ENCODE assay signal across 20 mouse cellular contexts in genomic region chr17:81038707-81039408, GRCm38 (mm10). TPM values are rescaled to one million over a fixed set of nuclear protein-coding genes. Genes with fewer than 3 reads are reported as not detected.
A peak's percentile ranks its signal among the peaks of the same experiment; 100 is the strongest.
DNase-seq lines count a peak whose midpoint lies in the region; ATAC-seq and TF ChIP-seq lines count a peak whose summit lies in the region.
"Had no signal": no experiment of that assay in that cellular context is flagged by ENCODE, and none has a peak within 500 bp of the region (broad histone marks: within the 10 kb centered on the region; RNA-seq: fewer than 3 reads in every experiment).

No protein-coding gene starts in this region.

- peaks cover 14% of the 10 kb centered on the region; the same call in 1 of the 2 replicates for H3K36me3 ChIP-seq in lung, postnatal 0 days (ENCODE audit: insufficient read depth, low read length)
- peaks cover 11% of the 10 kb centered on the region; the same call in 1 of the 2 replicates for H3K36me3 ChIP-seq in liver, embryonic 14.5 days (replicated peaks; ENCODE audit: control insufficient read depth, insufficient read depth, low read depth)
- peaks cover 19% of the 10 kb centered on the region; the same call in 1 of the 2 replicates for H3K36me3 ChIP-seq in stomach, embryonic 15.5 days
- H3K36me3 ChIP-seq in neural tube, embryonic 15.5 days = peaks cover 15% of the 10 kb centered on the region

- no peak overlapping the region for H3K9ac ChIP-seq in lung, postnatal 0 days (replicated peaks; ENCODE audit: low read depth)
- no peak overlapping the region for H3K9ac ChIP-seq in liver, embryonic 14.5 days (replicated peaks)
- no peak overlapping the region for H3K9ac ChIP-seq in stomach, embryonic 15.5 days
- no peak overlapping the region for H3K9ac ChIP-seq in neural tube, embryonic 15.5 days (replicated peaks)

- H3K27me3 ChIP-seq in lung, postnatal 0 days (replicated peaks; ENCODE audit: insufficient read depth, low read length) = no peaks in the 10 kb centered on the region
- H3K27me3 ChIP-seq in liver, embryonic 14.5 days (ENCODE audit: control insufficient read depth, insufficient read depth, low read length) = no peaks in the 10 kb centered on the region
- H3K27me3 ChIP-seq in stomach, embryonic 15.5 days (replicated peaks) = no peaks in the 10 kb centered on the region
- H3K27me3 ChIP-seq in neural tube, embryonic 15.5 days (replicated peaks) = no peaks in the 10 kb centered on the region
- H3K27me3 ChIP-seq: CH12.LX had no signal

- TF ChIP-seq CTCF in lung, postnatal 0 days (IDR thresholded peaks at IDR 0.05) = no peak
- TF ChIP-seq CTCF in liver, embryonic 14.5 days (IDR thresholded peaks at IDR 0.05; ENCODE audit: low read depth) = no peak

- TF ChIP-seq EP300 in lung, postnatal 0 days (IDR thresholded peaks at IDR 0.05) = no peak
- peak; percentile 52; the same call in 1 of the 2 replicates for TF ChIP-seq EP300 in liver, embryonic 14.5 days (IDR thresholded peaks at IDR 0.05; ENCODE audit: low read depth)

- H3K9me3 ChIP-seq in lung, postnatal 0 days (ENCODE audit: low read length) = no peaks in the 10 kb centered on the region
- no peaks in the 10 kb centered on the region for H3K9me3 ChIP-seq in liver, embryonic 14.5 days (ENCODE audit: control insufficient read depth, low read length)
- no peaks in the 10 kb centered on the region for H3K9me3 ChIP-seq in stomach, embryonic 15.5 days
- H3K9me3 ChIP-seq in neural tube, embryonic 15.5 days (replicated peaks) = no peaks in the 10 kb centered on the region

- H3K4me3 ChIP-seq in lung, postnatal 0 days (ENCODE audit: low read depth, low read length) = no peak overlapping the region
- no peak overlapping the region for H3K4me3 ChIP-seq in liver, embryonic 14.5 days (ENCODE audit: insufficient read depth in 1 of 2, low read depth in 2 of 2, low read length in 2 of 2)
- no peak overlapping the region for H3K4me3 ChIP-seq in stomach, embryonic 15.5 days (replicated peaks)
- H3K4me3 ChIP-seq in neural tube, embryonic 15.5 days (replicated peaks) = no peak overlapping the region
- H3K4me3 ChIP-seq: erythroblast, embryonic 14.5 days; heart, adult 2 months; myocyte had no signal

- WGBS in lung, postnatal 0 days = 91% methylated on average over 2 of the region's 2 CpGs
- WGBS in liver, embryonic 14.5 days (ENCODE audit: insufficient replicate concordance) = 16% methylated on average over 2 of the region's 2 CpGs
- WGBS in stomach, embryonic 15.5 days = 93% methylated on average over 2 of the region's 2 CpGs
- WGBS in neural tube, embryonic 15.5 days = 95% methylated on average over 2 of the region's 2 CpGs

- no peaks in the 10 kb centered on the region for H3K4me1 ChIP-seq in lung, postnatal 0 days (ENCODE audit: insufficient read depth, low read depth, low read length)
- peaks cover 18 to 26% of the 10 kb centered on the region in 2 experiments for H3K4me1 ChIP-seq in liver, embryonic 14.5 days (replicated peaks; ENCODE audit: control insufficient read depth in 2 of 2, insufficient read depth in 2 of 2, low read length in 1 of 2)
- H3K4me1 ChIP-seq in stomach, embryonic 15.5 days = no peaks in the 10 kb centered on the region
- no peaks in the 10 kb centered on the region for H3K4me1 ChIP-seq in neural tube, embryonic 15.5 days

- H3K4me2 ChIP-seq in lung, postnatal 0 days (replicated peaks; ENCODE audit: low read depth, low read length) = no peak overlapping the region
- H3K4me2 ChIP-seq in liver, embryonic 14.5 days (ENCODE audit: low read depth) = no peak overlapping the region
- H3K4me2 ChIP-seq in stomach, embryonic 15.5 days = no peak overlapping the region
- no peak overlapping the region for H3K4me2 ChIP-seq in neural tube, embryonic 15.5 days

- H3K27ac ChIP-seq in lung, postnatal 0 days (ENCODE audit: low read length) = no peak overlapping the region
- no peak overlapping the region for H3K27ac ChIP-seq in liver, embryonic 14.5 days
- H3K27ac ChIP-seq in stomach, embryonic 15.5 days = no peak overlapping the region
- no peak overlapping the region for H3K27ac ChIP-seq in neural tube, embryonic 15.5 days (replicated peaks)
- H3K27ac ChIP-seq: heart, adult 2 months had no signal

- DNase-seq in lung, postnatal 0 days (ENCODE audit: low spot score) = peak; percentile 16
- DNase-seq in lung, postnatal 4 days = no peak
- DNase-seq in liver, embryonic 14.5 days (ENCODE audit: low read depth in 3 of 3, low spot score in 3 of 3) = no peak
- DNase-seq: cerebellum, adult 8-10 months; gastrocnemius, postnatal 14 days; heart, adult 2 months; kidney, adult 9 months; kidney, postnatal 36 days; lung, adult 2 months; lung, postnatal 36 days; midbrain, embryonic 14.5 days; thymus, postnatal 36 days had no signal

- no peak for ATAC-seq in lung, postnatal 0 days
- 0 out of 2 replicates have a peak, but pooled peaks have one; percentile 41 for ATAC-seq in erythroblast, adult 5-6 weeks (replicated peaks; ENCODE audit: low FRiP score, poor library complexity, severe bottlenecking)
- ATAC-seq in liver, embryonic 14.5 days (ENCODE audit: insufficient read depth) = peak; percentile 80
- ATAC-seq in stomach, embryonic 15.5 days (ENCODE audit: insufficient read depth, low FRiP score, low read depth) = peak; percentile 39; the same call in 1 of the 2 replicates
- no peak for ATAC-seq in frontal cortex, adult (ENCODE audit: low TSS enrichment)
- ATAC-seq in neural tube, embryonic 15.5 days (ENCODE audit: low FRiP score) = no peak
- ATAC-seq: forebrain, embryonic 14.5 days had no signal

RNA-seq across cellular contexts. Expression of gene Thumpd2, which starts 26.0 kb away (rescaled TPM):
- polyA plus RNA-seq in lung, postnatal 0 days (2015; fragmentation: Nextera tagmentation; extraction: Ambion mirVana) = 9.0 and 10.0 TPM in 2 replicates
- 3.3 and 3.6 TPM in 2 replicates for total RNA-seq in erythroblast, adult 5-6 weeks (2015; ENCODE audit: low replicate concordance)
- 1.4 and 2.5 TPM in 2 replicates for total RNA-seq in erythroblast, adult 5-6 weeks (2017; ENCODE audit: low replicate concordance)
- 1.7 and 3.0 TPM in 2 replicates for polyA plus RNA-seq in liver, embryonic 14.5 days (2012; rRNA removed)
- 6.0 and 6.9 TPM in 2 replicates for polyA plus RNA-seq in liver, embryonic 14.5 days (2014; fragmentation: Nextera tagmentation; extraction: Ambion mirVana)
- polyA plus RNA-seq in stomach, embryonic 15.5 days (2015; fragmentation: Nextera tagmentation; extraction: Ambion mirVana) = 11.6 and 13.1 TPM in 2 replicates
- polyA plus RNA-seq in neural tube, embryonic 15.5 days (2015; fragmentation: Nextera tagmentation; extraction: Ambion mirVana) = 7.5 and 10.8 TPM in 2 replicates
- polyA plus RNA-seq: erythroblast, embryonic 14.5 days had no signal

Comparison
In these comparisons a context has a peak if more than half of its experiments do, and no peak if none do; other contexts are left out.
1. ATAC-seq: peak in erythroblast, adult 5-6 weeks (single experiment), liver, embryonic 14.5 days (single experiment) and stomach, embryonic 15.5 days (single experiment); none in lung, postnatal 0 days (single experiment), frontal cortex, adult (single experiment) and neural tube, embryonic 15.5 days (single experiment).